Mouse (Mus musculus) testis, adult 2 months (tissue): Measurements from ENCODE around the gene Pdxp.

Experiments
- CTCF ChIP-seq: fragments of 200-500 bp; IDR thresholded peaks from 2 replicates; pipeline ENCODE4 v1.5.1; 2012; ENCODE audit warnings: low read depth, mild to moderate bottlenecking, inconsistent platforms, low read length, moderate library complexity; ENCODE audit not compliant: control insufficient read depth, insufficient read depth, insufficient replicate concordance
- POLR2A ChIP-seq: fragments of 200-500 bp; IDR thresholded peaks from 2 replicates; pipeline ENCODE4 v1.6.1; 2012; ENCODE audit warnings: low read depth, mild to moderate bottlenecking, inconsistent platforms, low read length, moderate library complexity; ENCODE audit not compliant: control insufficient read depth

GRCm38 (mm10) chr15:78930801-78931426, 17.2 kb downstream of the Pdxp start:
- TF ChIP-seq POLR2A (no peak), CTCF (no peak)
